Mouse (Mus musculus) liver, embryonic 13.5 days (tissue): ENCODE measurements around the gene Gm5148. TPM values are rescaled to one million over a fixed set of nuclear protein-coding genes. Genes with fewer than 3 reads are reported as not detected.

Experiments
- polyA plus RNA-seq: library from polyadenylated mRNA; unstranded; fragments of >200 nt; fragmentation: Nextera tagmentation; extraction: Ambion mirVana; gene quantifications from 2 replicates; pipeline ENCODE4 v1.2.1, GENCODE M21; 2015

Gene Gm5148
- polyA plus RNA-seq, 1 experiment from 2014 or later = 2.6 TPM

Other genes with a start within 250 kb of the Gm5148 start
- 2.0 and 2.4 TPM in 2 replicates for gene Spry1, start 84.5 kb downstream of the Gm5148 start, polyA plus RNA-seq